Mouse (Mus musculus): ENCODE measurements around the gene Idi2. TPM values are rescaled to one million over a fixed set of nuclear protein-coding genes. Genes with fewer than 3 reads are reported as not detected.
"Not testable (repeated sequence)": the region's sequence is repeated elsewhere in the genome, so short reads cannot be mapped to it uniquely, and the experiment has no call there.

Idi2 gene
- polyA plus RNA-seq, 1 experiment from 2014 or later: not detected

- H3K27me3 ChIP-seq (ENCODE audit: control insufficient read depth, insufficient read depth, low read depth, low read length): no peaks in the 10 kb centered on the region
- no peak overlapping the region for H3K9ac ChIP-seq (ENCODE audit: low read depth, low read length)
- H3K4me1 ChIP-seq (ENCODE audit: control insufficient read depth, low read depth, low read length): no peaks in the 10 kb centered on the region
- H3K27ac ChIP-seq (ENCODE audit: low read length): no peak overlapping the region
- H3K36me3 ChIP-seq (ENCODE audit: control insufficient read depth, insufficient read depth): peaks cover 54% of the 10 kb centered on the region
- no peak overlapping the region for H3K4me3 ChIP-seq (ENCODE audit: low read depth, low read length)
- H3K9me3 ChIP-seq (replicated peaks; ENCODE audit: control insufficient read depth, low read length): no peaks in the 10 kb centered on the region
- ATAC-seq (ENCODE audit: low read depth): no peak
- no peak overlapping the region for H3K4me2 ChIP-seq (ENCODE audit: low read depth, low read length)
- 65% methylated on average over 3 of the region's 3 CpGs for WGBS (ENCODE audit: insufficient replicate concordance)
Measured at GRCm38 (mm10) chr13:8972972-8973371, 20.3 kb downstream of the Idi2 start.

- peaks cover 18% of the 10 kb centered on the region for H3K36me3 ChIP-seq (ENCODE audit: control insufficient read depth, insufficient read depth)
- no peaks in the 10 kb centered on the region for H3K9me3 ChIP-seq (replicated peaks; ENCODE audit: control insufficient read depth, low read length)
Measured at GRCm38 (mm10) chr13:8992231-8992630, 39.6 kb downstream of the Idi2 start.

GRCm38 (mm10) chr13:8995159-8995989, 42.7 kb downstream of the Idi2 start:
- Histone ChIP-seq H3K4me3 (ENCODE audit: low read depth, low read length) (peak overlapping the region; percentile 96), H3K9me3 (replicated peaks; ENCODE audit: control insufficient read depth, low read length) (no peaks in the 10 kb centered on the region), H3K27me3 (ENCODE audit: control insufficient read depth, insufficient read depth, low read depth, low read length) (no peaks in the 10 kb centered on the region), H3K4me1 (ENCODE audit: control insufficient read depth, low read depth, low read length) (peaks cover 22% of the 10 kb centered on the region), H3K9ac (ENCODE audit: low read depth, low read length) (peak overlapping the region; percentile 77), H3K27ac (ENCODE audit: low read length) (peak overlapping the region; percentile 71), H3K4me2 (ENCODE audit: low read depth, low read length) (peak overlapping the region; percentile 93), H3K36me3 (ENCODE audit: control insufficient read depth, insufficient read depth) (peaks cover 8% of the 10 kb centered on the region; the same call in 1 of the 2 replicates)
- WGBS (ENCODE audit: insufficient replicate concordance): under 1% methylated on average over 33 of the region's 33 CpGs
- ATAC-seq (ENCODE audit: low read depth): peak; percentile 12

More at GRCm38 (mm10) chr13:8992231-8992630, 39.6 kb downstream of the Idi2 start:
- Histone ChIP-seq H3K4me2 (ENCODE audit: low read depth, low read length) (no peak overlapping the region), H3K27ac (ENCODE audit: low read length) (no peak overlapping the region), H3K4me3 (ENCODE audit: low read depth, low read length) (no peak overlapping the region), H3K9ac (ENCODE audit: low read depth, low read length) (no peak overlapping the region), H3K27me3 (ENCODE audit: control insufficient read depth, insufficient read depth, low read depth, low read length) (no peaks in the 10 kb centered on the region), H3K4me1 (ENCODE audit: control insufficient read depth, low read depth, low read length) (peaks cover 17% of the 10 kb centered on the region)
- no peak for ATAC-seq (ENCODE audit: low read depth)
- 76% methylated on average over 6 of the region's 6 CpGs for WGBS (ENCODE audit: insufficient replicate concordance)

- Histone ChIP-seq H3K27me3 (ENCODE audit: control insufficient read depth, insufficient read depth, low read depth, low read length) (no peaks in the 10 kb centered on the region), H3K36me3 (ENCODE audit: control insufficient read depth, insufficient read depth) (peaks cover 5% of the 10 kb centered on the region; the same call in 1 of the 2 replicates), H3K27ac (ENCODE audit: low read length) (peak within 1 kb of the TSS; percentile 97), H3K4me2 (ENCODE audit: low read depth, low read length) (peak within 1 kb of the TSS; percentile 93), H3K4me1 (ENCODE audit: control insufficient read depth, low read depth, low read length) (peaks cover 22% of the 10 kb centered on the region), H3K9me3 (replicated peaks; ENCODE audit: control insufficient read depth, low read length) (no peaks in the 10 kb centered on the region), H3K4me3 (ENCODE audit: low read depth, low read length) (peak within 1 kb of the TSS; percentile 96), H3K9ac (ENCODE audit: low read depth, low read length) (peak within 1 kb of the TSS; percentile 97)
- 2% methylated on average over 51 of the region's 51 CpGs for WGBS (ENCODE audit: insufficient replicate concordance)
- ATAC-seq (ENCODE audit: low read depth): peak; percentile 96
Measured at GRCm38 (mm10) chr13:8995990-8996786, 43.5 kb downstream of the Idi2 start, which contains the start of gene Gtpbp4. Gene Gtpbp4, minus strand, starts transcription at chr13:8996083.

- ATAC-seq (ENCODE audit: low read depth); H3K4me3 ChIP-seq (ENCODE audit: low read depth, low read length); H3K9ac ChIP-seq (ENCODE audit: low read depth, low read length); H3K36me3 ChIP-seq (ENCODE audit: control insufficient read depth, insufficient read depth); H3K27me3 ChIP-seq (ENCODE audit: control insufficient read depth, insufficient read depth, low read depth, low read length); H3K4me2 ChIP-seq (ENCODE audit: low read depth, low read length); H3K27ac ChIP-seq (ENCODE audit: low read length); H3K9me3 ChIP-seq (replicated peaks; ENCODE audit: control insufficient read depth, low read length): not testable (repeated sequence)
- WGBS (ENCODE audit: insufficient replicate concordance): 74% methylated on average over 5 of the region's 5 CpGs
- H3K4me1 ChIP-seq (ENCODE audit: control insufficient read depth, low read depth, low read length): peaks cover 22% of the 10 kb centered on the region
Measured at GRCm38 (mm10) chr13:8997221-8997620, 44.6 kb downstream of the Idi2 start.

GRCm38 (mm10) chr13:8999464-8999863, 46.8 kb downstream of the Idi2 start:
- Histone ChIP-seq H3K9me3 (replicated peaks; ENCODE audit: control insufficient read depth, low read length) (no peaks in the 10 kb centered on the region), H3K4me1 (ENCODE audit: control insufficient read depth, low read depth, low read length) (peaks cover 21% of the 10 kb centered on the region), H3K27me3 (ENCODE audit: control insufficient read depth, insufficient read depth, low read depth, low read length) (no peaks in the 10 kb centered on the region), H3K27ac (ENCODE audit: low read length) (peak overlapping the region; percentile 72; the same call in 1 of the 2 replicates), H3K36me3 (ENCODE audit: control insufficient read depth, insufficient read depth) (no peaks in the 10 kb centered on the region), H3K9ac (ENCODE audit: low read depth, low read length) (no peak overlapping the region), H3K4me2 (ENCODE audit: low read depth, low read length) (peak overlapping the region; percentile 30; the same call in 1 of the 2 replicates), H3K4me3 (ENCODE audit: low read depth, low read length) (no peak overlapping the region)
- ATAC-seq (ENCODE audit: low read depth): peak; percentile 62
- WGBS (ENCODE audit: insufficient replicate concordance): 19% methylated on average over 8 of the region's 8 CpGs

- no peaks in the 10 kb centered on the region for H3K36me3 ChIP-seq (ENCODE audit: control insufficient read depth, insufficient read depth)
- no peak for ATAC-seq (ENCODE audit: low read depth)
- no peak overlapping the region for H3K4me3 ChIP-seq (ENCODE audit: low read depth, low read length)
- H3K4me1 ChIP-seq (ENCODE audit: control insufficient read depth, low read depth, low read length): peaks cover 5% of the 10 kb centered on the region
- no peaks in the 10 kb centered on the region for H3K27me3 ChIP-seq (ENCODE audit: control insufficient read depth, insufficient read depth, low read depth, low read length)
- H3K4me2 ChIP-seq (ENCODE audit: low read depth, low read length): no peak overlapping the region
- no peaks in the 10 kb centered on the region for H3K9me3 ChIP-seq (replicated peaks; ENCODE audit: control insufficient read depth, low read length)
- H3K9ac ChIP-seq (ENCODE audit: low read depth, low read length): no peak overlapping the region
- 71% methylated on average over 2 of the region's 2 CpGs for WGBS (ENCODE audit: insufficient replicate concordance)
- no peak overlapping the region for H3K27ac ChIP-seq (ENCODE audit: low read length)
Measured at GRCm38 (mm10) chr13:9003306-9003705, 50.6 kb downstream of the Idi2 start.

Data from liver, embryonic 16.5 days (tissue).